Mouse (Mus musculus): ENCODE measurements at regions not wholly inside any gene's neighbourhood (a gene's known extent, or its start where the extent isn't known, plus 50 kb on each side); places are given as distances from the start of the nearest gene placed in this dataset.

GRCm38 (mm10) chr5:116960041-116960440 is 155.9 kb downstream of the Suds3 start:
- peaks cover 5% of the 10 kb centered on the region; the same call in 1 of the 2 replicates for H3K4me1 ChIP-seq
- no peaks in the 10 kb centered on the region for H3K27me3 ChIP-seq (ENCODE audit: poor library complexity, severe bottlenecking)
- no peak overlapping the region for H3K4me3 ChIP-seq
- H3K9me3 ChIP-seq = no peaks in the 10 kb centered on the region; the same call in 1 of the 2 replicates
- WGBS = 84% methylated on average over 8 of the region's 8 CpGs
- no peaks in the 10 kb centered on the region for H3K36me3 ChIP-seq (replicated peaks)
- no peak for DNase-seq (ENCODE audit: extremely low spot score, low spot score)
- H3K27ac ChIP-seq = no peak overlapping the region

- H3K27me3 ChIP-seq (ENCODE audit: poor library complexity, severe bottlenecking) = no peaks in the 10 kb centered on the region
Observed at GRCm38 (mm10) chr5:116958141-116958540, 157.8 kb downstream of the Suds3 start.

DNA sequence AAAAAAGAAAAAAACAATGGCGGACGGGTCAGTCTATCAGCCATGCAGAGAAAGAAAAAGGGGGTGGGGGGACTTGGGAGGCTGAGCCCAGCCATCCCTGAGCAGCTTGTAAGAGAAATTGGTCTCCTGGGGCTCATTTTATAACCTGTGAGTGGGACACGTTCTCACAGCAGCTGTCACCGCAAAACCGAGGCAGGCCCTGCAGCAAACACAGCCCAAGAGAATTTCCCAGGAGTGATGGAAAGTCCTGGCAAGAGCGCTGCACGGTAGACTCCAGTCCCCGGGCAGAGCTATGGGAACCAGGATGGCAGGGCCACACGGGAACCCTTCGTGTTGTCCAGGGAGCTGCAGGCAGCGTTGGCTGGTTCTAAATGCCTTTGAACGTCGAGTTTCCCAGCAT is 159.3 kb downstream of the Suds3 start:
- 80% methylated on average over 13 of the region's 13 CpGs for WGBS

More at GRCm38 (mm10) chr5:116958141-116958540, 157.8 kb downstream of the Suds3 start:
- no peak overlapping the region for H3K27ac ChIP-seq
- 90% methylated on average over 5 of the region's 5 CpGs for WGBS
- no peaks in the 10 kb centered on the region; the same call in 1 of the 2 replicates for H3K9me3 ChIP-seq
- no peaks in the 10 kb centered on the region for H3K4me1 ChIP-seq
- no peaks in the 10 kb centered on the region for H3K36me3 ChIP-seq (replicated peaks)
- no peak for DNase-seq (ENCODE audit: extremely low spot score, low spot score)
- no peak overlapping the region for H3K4me3 ChIP-seq

DNA sequence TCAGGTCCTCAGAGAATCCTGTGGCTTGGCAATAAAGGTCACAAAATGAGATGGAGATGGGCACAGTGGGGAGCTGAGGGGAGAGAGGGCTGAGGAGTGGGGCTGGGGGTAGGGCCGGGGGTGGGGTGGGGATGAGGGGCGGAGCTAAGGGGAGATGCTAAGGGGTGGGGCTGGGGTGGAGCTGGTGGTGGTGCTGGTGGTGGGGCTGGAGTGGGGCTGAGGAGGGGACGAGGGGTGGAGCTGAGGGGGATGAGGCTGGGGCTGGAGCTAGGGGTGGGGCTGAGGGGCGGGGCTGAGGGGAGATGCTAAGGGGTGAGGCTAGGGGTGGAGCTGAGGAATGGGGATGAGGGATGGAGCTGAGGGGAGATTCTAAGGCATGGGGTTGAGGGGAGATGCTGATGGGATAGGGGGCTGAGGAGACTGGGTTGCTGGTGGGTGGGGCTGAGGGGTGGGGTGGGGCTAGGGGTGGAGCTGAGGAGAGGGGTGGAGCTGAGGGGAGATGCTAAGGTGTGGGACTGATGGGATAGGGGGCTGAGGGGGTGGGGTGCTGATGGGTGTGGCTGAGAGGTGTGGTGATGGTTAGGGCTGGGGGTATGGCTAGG is 165.5 kb downstream of the Suds3 start:
- DNase-seq (ENCODE audit: extremely low spot score, low spot score) = no peak
- no peaks in the 10 kb centered on the region for H3K9me3 ChIP-seq
- H3K27me3 ChIP-seq (ENCODE audit: poor library complexity, severe bottlenecking) = no peaks in the 10 kb centered on the region
- H3K27ac ChIP-seq = no peak overlapping the region
- WGBS = 5% methylated on average over 4 of the region's 4 CpGs
- H3K36me3 ChIP-seq (replicated peaks) = no peaks in the 10 kb centered on the region
- H3K4me1 ChIP-seq = 0 out of 2 replicates have a peak, but pooled peaks cover 4% of the 10 kb centered on the region
- H3K4me3 ChIP-seq = no peak overlapping the region

More for the DNA sequence above, 159.3 kb downstream of the Suds3 start:
- H3K27ac ChIP-seq = no peak overlapping the region
- DNase-seq (ENCODE audit: extremely low spot score, low spot score) = no peak
- H3K4me3 ChIP-seq = no peak overlapping the region
- H3K36me3 ChIP-seq (replicated peaks) = no peaks in the 10 kb centered on the region
- no peaks in the 10 kb centered on the region for H3K27me3 ChIP-seq (ENCODE audit: poor library complexity, severe bottlenecking)
- no peaks in the 10 kb centered on the region; the same call in 1 of the 2 replicates for H3K9me3 ChIP-seq
- H3K4me1 ChIP-seq = no peaks in the 10 kb centered on the region

- 75% methylated on average over 5 of the region's 5 CpGs for WGBS
- no peaks in the 10 kb centered on the region for H3K4me1 ChIP-seq
Observed at GRCm38 (mm10) chr5:116934585-116934984, 181.3 kb downstream of the Suds3 start.

DNA sequence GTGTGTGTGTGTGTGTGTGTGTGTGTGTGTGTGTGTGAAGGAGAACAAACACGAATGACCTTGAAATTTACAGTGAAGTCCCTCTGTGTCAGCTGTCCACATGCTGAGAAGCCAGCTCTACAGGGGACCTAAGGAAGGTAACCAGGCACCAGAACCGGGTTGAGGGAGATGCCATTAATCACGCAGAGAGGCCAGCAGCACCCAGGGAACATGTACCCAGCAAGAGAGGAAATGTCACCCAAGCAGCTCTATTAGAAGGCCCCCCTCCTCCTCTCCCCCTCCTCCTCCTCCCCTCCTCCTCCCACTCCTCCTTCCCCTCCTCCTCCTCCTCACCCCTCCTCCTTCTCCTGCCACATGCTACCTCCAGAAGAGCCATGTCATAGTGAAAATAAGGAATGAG is 181.8 kb downstream of the Suds3 start:
- WGBS = 70% methylated on average over 3 of the region's 3 CpGs
- no peak overlapping the region for H3K27ac ChIP-seq
- H3K36me3 ChIP-seq (replicated peaks) = no peaks in the 10 kb centered on the region
- H3K9me3 ChIP-seq = no peaks in the 10 kb centered on the region
- no peaks in the 10 kb centered on the region for H3K27me3 ChIP-seq (ENCODE audit: poor library complexity, severe bottlenecking)
- H3K4me3 ChIP-seq = no peak overlapping the region
- H3K4me1 ChIP-seq = no peaks in the 10 kb centered on the region
- DNase-seq (ENCODE audit: extremely low spot score, low spot score) = no peak

More at GRCm38 (mm10) chr5:116934585-116934984, 181.3 kb downstream of the Suds3 start:
- H3K27ac ChIP-seq = no peak overlapping the region
- no peaks in the 10 kb centered on the region for H3K27me3 ChIP-seq (ENCODE audit: poor library complexity, severe bottlenecking)
- no peaks in the 10 kb centered on the region for H3K9me3 ChIP-seq
- no peak overlapping the region for H3K4me3 ChIP-seq
- DNase-seq (ENCODE audit: extremely low spot score, low spot score) = no peak
- H3K36me3 ChIP-seq (replicated peaks) = no peaks in the 10 kb centered on the region

- H3K27ac ChIP-seq = no peak overlapping the region
- no peak for DNase-seq (ENCODE audit: extremely low spot score, low spot score)
- no peaks in the 10 kb centered on the region for H3K36me3 ChIP-seq (replicated peaks)
- no peaks in the 10 kb centered on the region for H3K9me3 ChIP-seq
- no peak overlapping the region for H3K4me3 ChIP-seq
- H3K4me1 ChIP-seq = no peaks in the 10 kb centered on the region
- no peaks in the 10 kb centered on the region for H3K27me3 ChIP-seq (ENCODE audit: poor library complexity, severe bottlenecking)
- WGBS = 90% methylated on average over 5 of the region's 5 CpGs
Observed at GRCm38 (mm10) chr5:116933105-116933504, 182.8 kb downstream of the Suds3 start.

DNA sequence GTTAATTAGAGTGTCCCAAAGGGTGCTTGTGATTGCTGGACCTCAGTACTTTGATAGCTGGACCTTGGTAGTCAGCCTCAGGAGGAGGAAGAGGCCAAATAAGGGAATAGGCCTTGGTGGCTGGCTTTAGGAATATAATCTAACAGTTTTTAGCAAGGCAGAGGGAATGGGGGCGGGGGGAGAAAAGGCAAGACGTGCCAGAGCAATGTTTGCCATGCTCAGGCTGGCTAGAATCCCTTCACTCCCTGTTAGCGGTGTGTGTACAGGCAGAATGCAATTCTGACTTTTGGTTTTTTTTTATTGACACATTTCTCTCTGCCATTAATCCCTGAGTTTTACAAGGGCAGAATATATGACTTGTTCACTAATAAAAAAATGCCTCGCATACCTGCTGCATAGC is 192.2 kb downstream of the Suds3 start:
- Histone ChIP-seq H3K4me3 (no peak overlapping the region), H3K9me3 (no peaks in the 10 kb centered on the region), H3K4me1 (peaks cover 24% of the 10 kb centered on the region), H3K27me3 (ENCODE audit: poor library complexity, severe bottlenecking) (no peaks in the 10 kb centered on the region), H3K27ac (no peak overlapping the region), H3K36me3 (replicated peaks) (no peaks in the 10 kb centered on the region)
- no peak for DNase-seq (ENCODE audit: extremely low spot score, low spot score)
- 80% methylated on average over 4 of the region's 4 CpGs for WGBS

- no peaks in the 10 kb centered on the region for H3K36me3 ChIP-seq (replicated peaks)
- peaks cover 24% of the 10 kb centered on the region for H3K4me1 ChIP-seq
- 71% methylated on average over 17 of the region's 17 CpGs for WGBS
- DNase-seq (ENCODE audit: extremely low spot score, low spot score) = no peak
- H3K27ac ChIP-seq = no peak overlapping the region
- H3K9me3 ChIP-seq = no peaks in the 10 kb centered on the region
- no peaks in the 10 kb centered on the region for H3K27me3 ChIP-seq (ENCODE audit: poor library complexity, severe bottlenecking)
- no peak overlapping the region for H3K4me3 ChIP-seq
Observed at GRCm38 (mm10) chr5:116922059-116922671, 193.7 kb downstream of the Suds3 start.

DNA sequence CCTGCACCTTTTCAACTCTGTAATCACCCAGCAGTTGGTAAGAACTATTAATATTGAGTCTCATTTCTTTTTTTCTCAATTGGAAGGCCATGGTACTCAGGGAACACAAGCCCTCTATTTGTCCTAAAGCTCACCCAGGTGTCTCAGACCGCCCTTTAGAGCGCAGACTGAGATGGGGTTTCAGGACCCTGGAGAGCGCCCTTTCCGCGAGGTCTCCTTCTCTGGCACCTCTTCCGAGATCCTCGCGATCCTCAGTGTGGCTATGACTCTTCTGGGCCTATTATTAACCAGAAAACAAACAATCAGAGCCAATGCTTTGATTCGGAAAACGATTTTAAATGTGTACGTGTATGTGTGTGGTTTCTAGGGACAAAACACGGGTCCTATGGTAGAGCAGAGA is 201.0 kb downstream of the Suds3 start:
- Histone ChIP-seq H3K27me3 (ENCODE audit: poor library complexity, severe bottlenecking) (no peaks in the 10 kb centered on the region), H3K4me1 (peaks cover 11% of the 10 kb centered on the region), H3K36me3 (replicated peaks) (no peaks in the 10 kb centered on the region), H3K27ac (no peak overlapping the region), H3K4me3 (no peak overlapping the region), H3K9me3 (no peaks in the 10 kb centered on the region)
- WGBS = 46% methylated on average over 12 of the region's 12 CpGs
- peak; percentile 24 for DNase-seq (ENCODE audit: extremely low spot score, low spot score)

- Histone ChIP-seq H3K27ac (no peak overlapping the region), H3K27me3 (ENCODE audit: poor library complexity, severe bottlenecking) (no peaks in the 10 kb centered on the region), H3K9me3 (no peaks in the 10 kb centered on the region; the same call in 1 of the 2 replicates), H3K4me3 (no peak overlapping the region), H3K36me3 (replicated peaks) (no peaks in the 10 kb centered on the region), H3K4me1 (no peaks in the 10 kb centered on the region)
- 88% methylated on average over 5 of the region's 5 CpGs for WGBS
- no peak for DNase-seq (ENCODE audit: extremely low spot score, low spot score)
Observed at GRCm38 (mm10) chr5:116900846-116901245, 215.1 kb downstream of the Suds3 start.

GRCm38 (mm10) chr5:116897391-116897790 is 218.5 kb downstream of the Suds3 start:
- DNase-seq (ENCODE audit: extremely low spot score, low spot score) = no peak
- Histone ChIP-seq H3K4me3 (no peak overlapping the region), H3K4me1 (peaks cover 14% of the 10 kb centered on the region), H3K27me3 (ENCODE audit: poor library complexity, severe bottlenecking) (no peaks in the 10 kb centered on the region; the same call in 1 of the 2 replicates), H3K36me3 (replicated peaks) (no peaks in the 10 kb centered on the region), H3K9me3 (no peaks in the 10 kb centered on the region), H3K27ac (no peak overlapping the region)
- WGBS = 91% methylated on average over 5 of the region's 5 CpGs

DNA sequence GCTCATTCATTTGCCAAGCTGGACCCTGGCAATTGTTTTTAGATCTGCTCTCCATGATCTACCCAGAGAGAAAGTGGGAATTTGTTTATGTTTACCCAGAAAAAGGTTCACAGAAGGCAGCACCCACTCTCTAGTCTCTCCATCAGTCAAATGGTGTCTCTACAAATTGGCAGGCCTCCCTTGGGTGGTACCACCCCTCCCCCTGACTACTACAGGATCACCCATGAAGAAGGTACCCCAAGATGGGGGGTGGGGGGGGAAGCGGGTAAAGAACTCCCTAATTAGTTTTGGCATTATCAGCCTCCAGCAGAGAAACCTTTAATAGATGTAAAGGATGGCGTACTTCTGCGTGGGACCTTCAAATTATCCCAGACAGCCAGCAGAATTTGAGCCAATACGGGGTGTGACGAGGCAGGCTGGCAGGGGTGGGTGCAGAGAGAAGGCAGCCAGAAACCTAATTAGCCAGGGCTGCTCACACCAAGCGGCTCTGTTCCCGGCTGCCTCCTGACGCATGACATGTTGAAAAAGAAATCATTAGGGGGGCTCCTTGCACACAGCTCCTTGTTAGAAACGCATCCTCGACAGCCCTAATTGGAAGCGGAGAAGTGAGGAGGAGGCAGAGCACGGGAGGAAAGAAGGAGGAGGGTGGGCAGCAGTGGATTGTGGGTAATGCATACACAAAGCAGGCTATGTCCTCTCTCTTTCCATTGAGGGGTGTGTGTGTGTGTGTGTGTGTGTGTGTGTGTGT is 220.7 kb downstream of the Suds3 start:
- WGBS = 34% methylated on average over 12 of the region's 12 CpGs
- H3K4me1 ChIP-seq = peaks cover 14% of the 10 kb centered on the region
- DNase-seq (ENCODE audit: extremely low spot score, low spot score) = peak; percentile 65
- H3K27ac ChIP-seq = peak overlapping the region; percentile 79
- H3K9me3 ChIP-seq = no peaks in the 10 kb centered on the region
- peak overlapping the region; percentile 8; the same call in 1 of the 2 replicates for H3K4me3 ChIP-seq
- H3K27me3 ChIP-seq (ENCODE audit: poor library complexity, severe bottlenecking) = no peaks in the 10 kb centered on the region; the same call in 1 of the 2 replicates
- H3K36me3 ChIP-seq (replicated peaks) = no peaks in the 10 kb centered on the region
